Mouse (Mus musculus): ENCODE measurements around the gene Ifnz. TPM values are rescaled to one million over a fixed set of nuclear protein-coding genes. Genes with fewer than 3 reads are reported as not detected.

Ifnz gene
- not detected for total RNA-seq (2023)

DNA sequence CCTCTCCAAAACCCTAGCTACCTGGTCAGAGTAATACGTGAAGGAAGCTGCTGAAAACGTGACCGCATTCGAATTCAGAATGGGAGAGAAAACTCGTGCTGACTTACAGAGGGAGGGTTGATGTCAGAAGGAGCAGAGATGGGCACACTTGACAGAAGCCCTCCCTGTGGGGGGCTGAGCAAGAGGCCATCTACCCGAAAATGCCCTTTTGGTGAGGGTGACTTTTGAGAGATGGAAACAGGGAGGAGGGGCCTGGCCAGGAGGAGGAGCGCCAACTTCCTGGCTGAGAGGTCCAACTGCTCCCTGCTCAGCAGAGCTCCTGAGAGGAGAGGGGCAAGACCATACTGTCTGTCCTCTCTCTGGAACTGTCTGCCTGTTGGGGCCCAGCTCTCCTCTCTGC, at the start of gene Ifnz:
Gene Ifnz (plus strand): TSS at position 301 of the 400 bp plus-strand sequence.

DNA sequence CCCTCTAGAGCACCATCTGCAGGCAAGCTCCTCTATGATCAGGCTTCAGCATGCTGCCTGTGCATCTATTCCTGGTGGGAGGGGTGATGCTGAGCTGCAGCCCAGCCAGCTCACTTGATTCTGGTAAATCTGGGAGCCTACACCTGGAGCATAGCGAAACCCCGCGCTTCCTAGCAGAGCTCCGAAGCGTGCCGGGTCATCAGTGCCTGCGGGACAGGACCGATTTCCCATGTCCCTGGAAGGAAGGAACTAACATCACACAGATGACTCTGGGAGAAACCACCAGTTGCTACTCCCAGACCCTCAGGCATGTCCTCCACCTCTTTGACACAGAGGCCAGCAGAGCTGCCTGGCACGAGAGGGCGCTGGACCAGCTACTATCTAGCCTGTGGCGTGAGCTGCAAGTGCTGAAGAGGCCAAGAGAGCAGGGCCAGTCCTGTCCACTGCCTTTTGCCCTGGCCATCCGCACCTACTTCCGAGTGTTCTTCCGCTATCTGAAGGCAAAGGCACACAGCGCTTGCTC, 27.1 kb upstream of the Ifnz start, which contains the start of gene Gm13271:
Gene Gm13271 (plus strand): TSS at position 51 of the 523 bp plus-strand sequence.

DNA sequence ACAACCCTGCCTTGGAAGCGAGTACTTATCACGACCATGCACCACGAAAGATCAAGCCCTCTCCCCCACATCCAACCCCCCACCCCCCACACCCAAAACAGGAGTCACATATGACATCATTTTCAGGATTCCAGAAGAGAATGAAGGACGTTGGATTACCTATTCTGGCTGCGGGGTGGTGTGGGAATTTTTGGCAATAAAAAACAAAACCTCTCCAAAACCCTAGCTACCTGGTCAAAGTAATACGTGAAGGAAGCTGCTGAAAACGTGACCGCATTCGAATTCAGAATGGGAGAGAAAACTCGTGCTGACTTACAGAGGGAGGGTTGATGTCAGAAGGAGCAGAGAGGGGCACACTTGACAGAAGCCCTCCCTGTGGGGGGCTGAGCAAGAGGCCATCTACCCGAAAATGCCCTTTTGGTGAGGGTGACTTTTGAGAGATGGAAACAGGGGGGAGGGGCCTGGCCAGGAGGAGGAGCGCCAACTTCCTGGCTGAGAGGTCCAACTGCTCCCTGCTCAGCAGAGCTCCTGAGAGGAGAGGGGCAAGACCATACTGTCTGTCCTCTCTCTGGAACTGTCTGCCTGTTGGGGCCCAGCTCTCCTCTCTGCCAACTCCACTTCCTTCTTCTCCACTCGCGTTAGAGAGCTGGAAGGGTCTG, 22.2 kb upstream of the Ifnz start, which contains the start of gene Gm13283:
Gene Gm13283 (plus strand): TSS at position 510 of the 659 bp plus-strand sequence.

DNA sequence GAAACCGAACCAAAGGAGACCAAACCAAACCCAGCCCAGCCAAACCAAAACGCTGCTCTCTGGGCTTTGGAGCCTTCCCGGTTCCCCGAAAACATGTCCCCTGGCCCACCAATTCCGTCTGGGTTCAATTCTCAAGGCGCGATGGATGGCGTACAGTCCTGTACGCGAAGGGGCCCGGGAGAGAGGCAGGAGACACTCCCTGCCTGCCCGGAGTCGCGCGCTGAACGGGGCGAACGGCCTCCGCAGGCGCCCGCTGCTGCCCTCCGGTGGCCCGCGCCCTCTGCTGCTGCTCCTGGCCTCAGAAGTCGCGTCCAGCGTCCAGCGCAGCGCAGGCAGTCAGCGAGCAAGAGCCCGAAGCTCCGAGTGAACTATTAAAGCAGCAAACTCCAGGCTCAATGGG, 8.4 kb upstream of the Ifnz start, which contains the start of gene Gm13290:
Gene Gm13290 (plus strand): TSS at position 301 of the 400 bp plus-strand sequence.

DNA sequence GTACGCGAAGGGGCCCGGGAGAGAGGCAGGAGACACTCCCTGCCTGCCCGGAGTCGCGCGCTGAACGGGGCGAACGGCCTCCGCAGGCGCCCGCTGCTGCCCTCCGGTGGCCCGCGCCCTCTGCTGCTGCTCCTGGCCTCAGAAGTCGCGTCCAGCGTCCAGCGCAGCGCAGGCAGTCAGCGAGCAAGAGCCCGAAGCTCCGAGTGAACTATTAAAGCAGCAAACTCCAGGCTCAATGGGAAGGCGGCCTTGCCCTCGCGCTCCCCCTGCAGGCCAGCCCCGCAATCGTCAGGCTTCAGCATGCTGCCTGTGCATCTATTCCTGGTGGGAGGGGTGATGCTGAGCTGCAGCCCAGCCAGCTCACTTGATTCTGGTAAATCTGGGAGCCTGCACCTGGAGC, 5.3 kb upstream of the Ifnz start, which contains the start of gene Gm13289:
Gene Gm13289 (plus strand): TSS at position 301 of the 400 bp plus-strand sequence.

DNA sequence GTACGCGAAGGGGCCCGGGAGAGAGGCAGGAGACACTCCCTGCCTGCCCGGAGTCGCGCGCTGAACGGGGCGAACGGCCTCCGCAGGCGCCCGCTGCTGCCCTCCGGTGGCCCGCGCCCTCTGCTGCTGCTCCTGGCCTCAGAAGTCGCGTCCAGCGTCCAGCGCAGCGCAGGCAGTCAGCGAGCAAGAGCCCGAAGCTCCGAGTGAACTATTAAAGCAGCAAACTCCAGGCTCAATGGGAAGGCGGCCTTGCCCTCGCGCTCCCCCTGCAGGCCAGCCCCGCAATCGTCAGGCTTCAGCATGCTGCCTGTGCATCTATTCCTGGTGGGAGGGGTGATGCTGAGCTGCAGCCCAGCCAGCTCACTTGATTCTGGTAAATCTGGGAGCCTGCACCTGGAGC, 2.4 kb upstream of the Ifnz start, which contains the start of gene Gm13272:
Gene Gm13272 (plus strand): TSS at position 301 of the 400 bp plus-strand sequence.

DNA sequence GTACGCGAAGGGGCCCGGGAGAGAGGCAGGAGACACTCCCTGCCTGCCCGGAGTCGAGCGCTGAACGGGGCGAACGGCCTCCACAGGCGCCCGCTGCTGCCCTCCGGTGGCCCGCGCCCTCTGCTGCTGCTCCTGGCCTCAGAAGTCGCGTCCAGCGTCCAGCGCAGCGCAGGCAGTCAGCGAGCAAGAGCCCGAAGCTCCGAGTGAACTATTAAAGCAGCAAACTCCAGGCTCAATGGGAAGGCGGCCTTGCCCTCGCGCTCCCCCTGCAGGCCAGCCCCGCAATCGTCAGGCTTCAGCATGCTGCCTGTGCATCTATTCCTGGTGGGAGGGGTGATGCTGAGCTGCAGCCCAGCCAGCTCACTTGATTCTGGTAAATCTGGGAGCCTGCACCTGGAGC, 3.5 kb downstream of the Ifnz start, which contains the start of gene Gm13276:
Gene Gm13276 (plus strand): TSS at position 301 of the 400 bp plus-strand sequence.

DNA sequence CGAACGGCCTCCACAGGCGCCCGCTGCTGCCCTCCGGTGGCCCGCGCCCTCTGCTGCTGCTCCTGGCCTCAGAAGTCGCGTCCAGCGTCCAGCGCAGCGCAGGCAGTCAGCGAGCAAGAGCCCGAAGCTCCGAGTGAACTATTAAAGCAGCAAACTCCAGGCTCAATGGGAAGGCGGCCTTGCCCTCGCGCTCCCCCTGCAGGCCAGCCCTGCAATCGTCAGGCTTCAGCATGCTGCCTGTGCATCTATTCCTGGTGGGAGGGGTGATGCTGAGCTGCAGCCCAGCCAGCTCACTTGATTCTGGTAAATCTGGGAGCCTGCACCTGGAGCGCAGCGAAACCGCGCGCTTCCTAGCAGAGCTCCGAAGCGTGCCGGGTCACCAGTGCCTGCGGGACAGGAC, 6.5 kb downstream of the Ifnz start, which contains the start of gene Gm13277:
Gene Gm13277 (plus strand): TSS at position 231 of the 400 bp plus-strand sequence.

DNA sequence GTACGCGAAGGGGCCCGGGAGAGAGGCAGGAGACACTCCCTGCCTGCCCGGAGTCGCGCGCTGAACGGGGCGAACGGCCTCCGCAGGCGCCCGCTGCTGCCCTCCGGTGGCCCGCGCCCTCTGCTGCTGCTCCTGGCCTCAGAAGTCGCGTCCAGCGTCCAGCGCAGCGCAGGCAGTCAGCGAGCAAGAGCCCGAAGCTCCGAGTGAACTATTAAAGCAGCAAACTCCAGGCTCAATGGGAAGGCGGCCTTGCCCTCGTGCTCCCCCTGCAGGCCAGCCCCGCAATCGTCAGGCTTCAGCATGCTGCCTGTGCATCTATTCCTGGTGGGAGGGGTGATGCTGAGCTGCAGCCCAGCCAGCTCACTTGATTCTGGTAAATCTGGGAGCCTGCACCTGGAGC, 9.3 kb downstream of the Ifnz start, which contains the start of gene Gm13278:
Gene Gm13278 (plus strand): TSS at position 301 of the 400 bp plus-strand sequence.

DNA sequence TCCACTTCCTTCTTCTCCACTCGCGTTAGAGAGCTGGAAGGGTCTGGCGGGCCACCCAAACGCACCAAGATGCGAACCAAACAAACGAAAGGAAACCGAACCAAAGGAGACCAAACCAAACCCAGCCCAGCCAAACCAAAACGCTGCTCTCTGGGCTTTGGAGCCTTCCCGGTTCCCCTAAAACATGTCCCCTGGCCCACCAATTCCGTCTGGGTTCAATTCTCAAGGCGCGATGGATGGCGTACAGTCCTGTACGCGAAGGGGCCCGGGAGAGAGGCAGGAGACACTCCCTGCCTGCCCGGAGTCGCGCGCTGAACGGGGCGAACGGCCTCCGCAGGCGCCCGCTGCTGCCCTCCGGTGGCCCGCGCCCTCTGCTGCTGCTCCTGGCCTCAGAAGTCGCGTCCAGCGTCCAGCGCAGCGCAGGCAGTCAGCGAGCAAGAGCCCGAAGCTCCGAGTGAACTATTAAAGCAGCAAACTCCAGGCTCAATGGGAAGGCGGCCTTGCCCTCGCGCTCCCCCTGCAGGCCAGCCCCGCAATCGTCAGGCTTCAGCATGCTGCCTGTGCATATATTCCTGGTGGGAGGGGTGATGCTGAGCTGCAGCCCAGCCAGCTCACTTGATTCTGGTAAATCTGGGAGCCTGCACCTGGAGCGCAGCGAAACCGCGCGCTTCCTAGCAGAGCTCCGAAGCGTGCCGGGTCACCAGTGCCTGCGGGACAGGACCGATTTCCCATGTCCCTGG, 12.2 kb downstream of the Ifnz start, which contains the start of gene Gm13275:
Gene Gm13275 (plus strand): TSS at position 552 of the 740 bp plus-strand sequence.

DNA sequence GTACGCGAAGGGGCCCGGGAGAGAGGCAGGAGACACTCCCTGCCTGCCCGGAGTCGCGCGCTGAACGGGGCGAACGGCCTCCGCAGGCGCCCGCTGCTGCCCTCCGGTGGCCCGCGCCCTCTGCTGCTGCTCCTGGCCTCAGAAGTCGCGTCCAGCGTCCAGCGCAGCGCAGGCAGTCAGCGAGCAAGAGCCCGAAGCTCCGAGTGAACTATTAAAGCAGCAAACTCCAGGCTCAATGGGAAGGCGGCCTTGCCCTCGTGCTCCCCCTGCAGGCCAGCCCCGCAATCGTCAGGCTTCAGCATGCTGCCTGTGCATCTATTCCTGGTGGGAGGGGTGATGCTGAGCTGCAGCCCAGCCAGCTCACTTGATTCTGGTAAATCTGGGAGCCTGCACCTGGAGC, 15.2 kb downstream of the Ifnz start, which contains the start of gene Gm13279:
Gene Gm13279 (plus strand): TSS at position 301 of the 400 bp plus-strand sequence.

DNA sequence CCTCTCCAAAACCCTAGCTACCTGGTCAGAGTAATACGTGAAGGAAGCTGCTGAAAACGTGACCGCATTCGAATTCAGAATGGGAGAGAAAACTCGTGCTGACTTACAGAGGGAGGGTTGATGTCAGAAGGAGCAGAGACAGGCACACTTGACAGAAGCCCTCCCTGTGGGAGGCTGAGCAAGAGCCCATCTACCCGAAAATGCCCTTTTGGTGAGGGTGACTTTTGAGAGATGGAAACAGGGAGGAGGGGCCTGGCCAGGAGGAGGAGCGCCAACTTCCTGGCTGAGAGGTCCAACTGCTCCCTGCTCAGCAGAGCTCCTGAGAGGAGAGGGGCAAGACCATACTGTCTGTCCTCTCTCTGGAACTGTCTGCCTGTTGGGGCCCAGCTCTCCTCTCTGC, 17.4 kb downstream of the Ifnz start, which contains the start of gene Gm13285:
Gene Gm13285 (plus strand): TSS at position 301 of the 400 bp plus-strand sequence.

DNA sequence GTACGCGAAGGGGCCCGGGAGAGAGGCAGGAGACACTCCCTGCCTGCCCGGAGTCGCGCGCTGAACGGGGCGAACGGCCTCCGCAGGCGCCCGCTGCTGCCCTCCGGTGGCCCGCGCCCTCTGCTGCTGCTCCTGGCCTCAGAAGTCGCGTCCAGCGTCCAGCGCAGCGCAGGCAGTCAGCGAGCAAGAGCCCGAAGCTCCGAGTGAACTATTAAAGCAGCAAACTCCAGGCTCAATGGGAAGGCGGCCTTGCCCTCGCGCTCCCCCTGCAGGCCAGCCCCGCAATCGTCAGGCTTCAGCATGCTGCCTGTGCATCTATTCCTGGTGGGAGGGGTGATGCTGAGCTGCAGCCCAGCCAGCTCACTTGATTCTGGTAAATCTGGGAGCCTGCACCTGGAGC, 21.0 kb downstream of the Ifnz start, which contains the start of gene Gm13287:
Gene Gm13287 (plus strand): TSS at position 301 of the 400 bp plus-strand sequence.

DNA sequence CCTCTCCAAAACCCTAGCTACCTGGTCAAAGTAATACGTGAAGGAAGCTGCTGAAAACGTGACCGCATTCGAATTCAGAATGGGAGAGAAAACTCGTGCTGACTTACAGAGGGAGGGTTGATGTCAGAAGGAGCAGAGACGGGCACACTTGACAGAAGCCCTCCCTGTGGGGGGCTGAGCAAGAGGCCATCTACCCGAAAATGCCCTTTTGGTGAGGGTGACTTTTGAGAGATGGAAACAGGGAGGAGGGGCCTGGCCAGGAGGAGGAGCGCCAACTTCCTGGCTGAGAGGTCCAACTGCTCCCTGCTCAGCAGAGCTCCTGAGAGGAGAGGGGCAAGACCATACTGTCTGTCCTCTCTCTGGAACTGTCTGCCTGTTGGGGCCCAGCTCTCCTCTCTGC, 23.3 kb downstream of the Ifnz start, which contains the start of gene Gm13288:
Gene Gm13288 (plus strand): TSS at position 301 of the 400 bp plus-strand sequence.

DNA sequence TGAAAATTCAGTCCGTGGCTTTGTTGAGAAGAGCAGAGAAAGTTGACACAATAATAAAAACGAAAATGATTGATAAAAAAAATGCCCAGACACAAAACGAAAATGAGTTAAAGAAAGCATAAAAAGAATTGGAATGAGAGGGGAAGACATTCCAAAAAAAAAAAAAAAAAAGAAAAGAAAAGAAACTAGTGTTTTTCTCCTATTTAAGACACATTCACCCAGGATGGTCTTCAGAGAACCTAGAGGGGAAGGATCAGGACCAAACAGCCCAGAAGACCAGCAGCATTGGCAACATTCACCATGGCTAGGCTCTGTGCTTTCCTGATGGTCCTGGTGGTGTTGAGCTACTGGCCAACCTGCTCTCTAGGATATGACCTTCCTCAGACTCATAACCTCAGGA, 34.0 kb downstream of the Ifnz start, which contains the start of gene Ifna7:
Gene Ifna7 (plus strand): TSS at position 301 of the 400 bp plus-strand sequence.

DNA sequence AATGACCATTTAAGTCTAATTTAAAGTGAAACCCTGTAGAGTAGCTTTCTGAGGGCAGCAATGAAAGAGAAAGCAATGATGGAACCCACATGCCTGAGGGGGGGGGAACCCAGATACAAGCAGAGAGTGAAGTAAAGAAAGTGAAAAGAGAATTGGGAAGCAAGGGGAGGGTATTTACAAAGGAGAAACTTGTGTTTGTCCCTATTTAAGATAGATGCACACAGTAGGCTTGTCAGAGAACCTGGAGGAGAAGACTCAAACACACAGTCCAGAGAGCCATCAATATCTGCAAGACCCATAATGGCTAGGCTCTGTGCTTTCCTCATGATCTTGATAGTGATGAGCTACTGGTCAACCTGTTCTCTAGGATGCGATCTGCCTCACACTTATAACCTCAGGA, 37.7 kb downstream of the Ifnz start, which contains the start of gene Ifna11:
Gene Ifna11 (plus strand): TSS at position 301 of the 400 bp plus-strand sequence.

DNA sequence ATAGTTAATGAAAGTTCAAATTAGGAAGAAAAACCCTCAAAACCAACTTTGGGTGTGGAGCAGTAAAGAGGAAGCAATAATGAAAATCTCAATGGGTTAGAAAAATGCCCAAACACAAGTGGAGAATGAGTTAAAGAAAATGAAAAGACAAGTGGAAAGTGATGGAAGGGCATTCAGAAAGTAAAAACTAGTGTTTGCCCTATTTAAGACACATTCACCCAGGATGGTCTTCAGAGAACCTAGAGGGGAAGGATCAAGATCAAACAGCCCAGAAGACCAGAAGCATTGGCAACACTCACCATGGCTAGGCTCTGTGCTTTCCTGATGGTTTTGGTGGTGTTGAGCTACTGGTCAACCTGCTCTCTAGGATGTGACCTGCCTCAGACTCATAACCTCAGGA, 45.2 kb downstream of the Ifnz start, which contains the start of gene Ifna6:
Gene Ifna6 (plus strand): TSS at position 301 of the 400 bp plus-strand sequence.

Other genes starting within 250 kb of the Ifnz start
- gene Ifna15, start 223.9 kb upstream of the Ifnz start, total RNA-seq (2023) = not detected
- not detected for gene Ifna14, start 210.3 kb upstream of the Ifnz start, total RNA-seq (2023)
- not detected for gene Ifna9, start 189.7 kb upstream of the Ifnz start, total RNA-seq (2023)
- not detected for gene Ifna12, start 178.8 kb upstream of the Ifnz start, total RNA-seq (2023)
- gene C87499, start 147.7 kb upstream of the Ifnz start, total RNA-seq (2023) = not detected
- not detected for gene Ifna13, start 137.7 kb upstream of the Ifnz start, total RNA-seq (2023)
- gene Ifna16, start 105.2 kb upstream of the Ifnz start, total RNA-seq (2023) = not detected
- gene Ifna2, start 98.2 kb upstream of the Ifnz start, total RNA-seq (2023) = not detected
- gene Ifnab, start 90.8 kb upstream of the Ifnz start, total RNA-seq (2023) = not detected
- not detected for gene Gm26566, start 60.3 kb upstream of the Ifnz start, total RNA-seq (2023)
- 10 to 100 TPM; 18.7 to 20.6 TPM for gene Klhl9, start 59.7 kb upstream of the Ifnz start, total RNA-seq (2023)
- not detected for gene Gm13271, start 27.3 kb upstream of the Ifnz start, total RNA-seq (2023)
- not detected for gene Gm13283, start 22.0 kb upstream of the Ifnz start, total RNA-seq (2023)
- not detected for gene Gm13290, start 8.3 kb upstream of the Ifnz start, total RNA-seq (2023)
- not detected for gene Gm13289, start 5.2 kb upstream of the Ifnz start, total RNA-seq (2023)
- not detected for gene Gm13272, start 2.3 kb upstream of the Ifnz start, total RNA-seq (2023)
- not detected for gene Gm13276, start 3.6 kb downstream of the Ifnz start, total RNA-seq (2023)
- not detected for gene Gm13277, start 6.5 kb downstream of the Ifnz start, total RNA-seq (2023)
- gene Gm13278, start 9.4 kb downstream of the Ifnz start, total RNA-seq (2023) = not detected
- not detected for gene Gm13275, start 12.4 kb downstream of the Ifnz start, total RNA-seq (2023)
- not detected for gene Gm13279, start 15.3 kb downstream of the Ifnz start, total RNA-seq (2023)
- not detected for gene Gm13285, start 17.5 kb downstream of the Ifnz start, total RNA-seq (2023)
- not detected for gene Gm13287, start 21.1 kb downstream of the Ifnz start, total RNA-seq (2023)
- gene Gm13288, start 23.4 kb downstream of the Ifnz start, total RNA-seq (2023) = not detected
- gene Ifna7, start 34.1 kb downstream of the Ifnz start, total RNA-seq (2023) = not detected
- not detected for gene Ifna11, start 37.8 kb downstream of the Ifnz start, total RNA-seq (2023)
- gene Ifna6, start 45.3 kb downstream of the Ifnz start, total RNA-seq (2023) = not detected
- not detected for gene Ifna5, start 53.4 kb downstream of the Ifnz start, total RNA-seq (2023)
- not detected for gene Ifna4, start 59.7 kb downstream of the Ifnz start, total RNA-seq (2023)
- not detected for gene Ifna1, start 68.0 kb downstream of the Ifnz start, total RNA-seq (2023)
- gene Ifne, start 98.1 kb downstream of the Ifnz start, total RNA-seq (2023) = not detected

All from B cell, adult 67 days (primary cell).